Mouse (Mus musculus) lung, postnatal 36 days (tissue): ENCODE measurements around the gene Adam11.

Experiments used
- DNase-seq: peaks from one replicate; pipeline ENCODE4 v3.0.0; 2022; ENCODE audit warnings: mixed read lengths

Adam11 gene

GRCm38 (mm10) chr11:102780271-102780985, 19.2 kb downstream of the Adam11 start:
- peak; percentile 88 for DNase-seq

DNA sequence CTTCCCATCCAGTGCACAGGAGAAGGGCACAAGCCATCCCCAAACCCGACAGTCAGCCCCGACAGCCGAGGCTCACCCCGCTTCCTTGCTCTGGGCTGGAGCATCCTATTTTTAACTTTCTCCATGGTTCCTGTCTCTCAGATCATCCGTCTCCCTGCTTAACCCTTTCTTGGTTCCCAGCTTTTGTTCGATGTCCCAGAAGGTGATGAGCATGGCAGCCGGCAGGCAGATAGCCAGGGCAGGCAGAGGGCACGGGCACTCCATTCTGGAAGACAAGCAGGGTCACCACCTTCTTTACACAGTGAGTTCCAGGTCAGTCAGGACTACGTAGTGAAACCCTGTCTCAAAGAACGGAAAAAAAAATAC, 19.7 kb downstream of the Adam11 start:
- DNase-seq: no peak

DNA sequence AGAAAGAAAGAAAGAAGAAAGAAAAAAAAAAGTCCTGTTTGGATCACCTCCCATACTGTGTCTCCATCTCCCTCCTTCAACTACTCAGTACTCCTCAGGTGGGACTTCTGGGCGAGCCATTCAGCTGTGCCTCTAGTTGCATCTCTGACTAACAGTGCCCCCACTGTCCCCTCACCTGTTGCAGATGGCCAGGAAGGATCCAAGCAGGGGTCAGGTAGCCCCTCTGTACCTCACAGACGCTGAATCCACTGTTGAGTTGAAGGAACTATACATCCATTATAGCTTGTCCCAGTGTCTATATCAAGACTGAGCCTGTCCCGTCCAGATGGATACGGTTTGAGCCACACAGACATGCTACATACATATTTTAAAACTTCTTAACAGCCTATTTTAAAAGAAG, 20.3 kb downstream of the Adam11 start:
- DNase-seq: no peak

GRCm38 (mm10) chr11:102783443-102783842, 22.2 kb downstream of the Adam11 start:
- DNase-seq: no peak

GRCm38 (mm10) chr11:102787688-102788177, 26.5 kb downstream of the Adam11 start:
- DNase-seq: no peak

GRCm38 (mm10) chr11:102791682-102792445, 30.6 kb downstream of the Adam11 start:
- peak; percentile 20 for DNase-seq

GRCm38 (mm10) chr11:102794157-102794556, 32.9 kb downstream of the Adam11 start:
- no peak for DNase-seq

- DNase-seq: no peak
Observed at GRCm38 (mm10) chr11:102803453-102803852, 42.2 kb downstream of the Adam11 start.

DNA sequence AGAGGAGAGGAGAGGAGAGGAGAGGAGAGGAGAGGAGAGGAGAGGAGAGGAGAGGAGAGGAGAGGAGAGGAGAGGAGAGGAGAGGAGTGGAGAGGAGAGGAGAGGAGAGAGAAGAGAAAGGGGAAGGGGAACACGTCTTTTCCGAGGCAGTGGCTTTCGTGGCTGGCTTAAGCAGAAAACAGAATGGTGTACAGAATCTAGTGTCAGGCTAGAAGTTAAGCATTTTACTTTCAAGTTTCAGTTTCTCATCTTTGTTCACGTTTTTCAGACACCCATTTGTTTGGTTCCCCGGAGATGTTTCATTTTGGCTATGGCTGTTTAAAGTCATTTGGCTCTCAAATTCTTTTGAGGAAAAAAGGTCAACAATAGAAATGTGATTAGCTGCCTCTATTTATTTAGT, 47.0 kb downstream of the Adam11 start:
- DNase-seq: no peak

- peak; percentile 75 for DNase-seq
Observed at GRCm38 (mm10) chr11:102810721-102811485, 49.7 kb downstream of the Adam11 start.

GRCm38 (mm10) chr11:102814881-102815280, 53.6 kb downstream of the Adam11 start:
- DNase-seq: no peak

- peak; percentile 28 for DNase-seq
Observed at GRCm38 (mm10) chr11:102818121-102819020, 57.1 kb downstream of the Adam11 start.

DNA sequence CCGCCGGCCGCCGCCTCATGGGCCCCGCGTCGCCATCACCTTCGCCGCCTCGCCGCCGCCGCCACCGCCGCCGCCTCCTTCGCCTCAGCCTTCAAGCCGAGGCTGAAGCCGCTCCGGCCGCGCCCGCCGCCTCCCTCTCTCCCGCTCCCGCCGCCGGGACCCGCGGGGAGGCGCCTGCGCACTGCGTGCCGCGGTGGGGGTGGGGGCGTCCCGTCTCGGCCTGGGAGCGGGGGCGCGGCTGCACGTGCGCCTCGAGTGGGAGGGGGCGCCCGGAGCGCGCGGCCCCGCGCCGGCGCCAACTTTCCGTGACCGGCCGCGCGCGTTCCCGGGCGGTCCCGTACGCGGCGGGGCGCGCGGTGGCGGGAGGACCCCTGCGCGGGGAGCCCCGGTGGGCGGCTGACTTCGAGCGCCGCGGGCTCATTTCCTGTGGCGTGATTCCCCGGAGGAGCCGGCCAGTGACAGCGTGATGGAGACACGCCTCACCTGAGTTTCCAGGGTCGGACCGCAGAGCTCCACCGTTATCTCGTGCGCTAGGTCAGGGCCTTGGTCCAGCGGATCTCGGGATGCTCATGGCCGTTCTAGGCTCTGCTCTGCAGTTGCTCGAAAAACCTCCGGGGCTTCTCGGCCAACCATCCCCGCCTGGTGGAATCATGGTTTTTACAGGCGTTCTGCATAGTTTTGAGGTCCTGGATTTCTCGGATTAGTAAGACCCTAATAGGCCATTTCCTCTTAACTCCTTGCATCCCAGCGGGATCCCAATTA, 58.0 kb downstream of the Adam11 start, which contains the start of gene Gjc1:
Gene Gjc1, minus strand, starts transcription at position 680 of the 762 bp plus-strand sequence.
- DNase-seq: peak; percentile 60

DNA sequence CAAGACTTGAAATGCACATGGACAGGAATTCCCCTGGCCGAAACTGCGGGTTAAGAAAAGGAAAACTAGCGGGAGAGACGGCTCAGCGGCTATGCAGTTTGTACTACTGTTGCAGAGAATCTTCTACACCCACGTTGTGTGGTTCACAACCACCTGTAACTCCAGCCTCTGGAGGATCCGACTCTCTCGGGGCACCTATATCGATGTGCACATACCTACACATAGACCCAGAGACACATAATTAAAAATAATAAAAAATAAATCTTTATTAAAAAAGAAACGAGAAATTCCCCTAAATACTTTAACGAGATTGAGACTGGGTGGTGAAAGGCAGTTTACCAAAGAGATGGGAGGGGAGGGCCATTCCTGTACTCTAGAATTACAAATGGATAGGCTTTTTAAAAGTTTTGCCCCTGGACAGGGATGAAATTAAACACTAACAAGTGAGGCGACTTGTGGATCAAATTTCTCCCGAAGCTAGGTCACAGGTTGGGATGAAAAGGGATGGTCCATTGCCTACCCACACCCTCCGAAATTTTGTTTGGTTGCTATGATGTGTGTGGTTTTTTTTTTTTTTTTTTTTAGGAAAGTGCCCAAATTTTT, 58.6 kb downstream of the Adam11 start:
- no peak for DNase-seq

- no peak for DNase-seq
Observed at GRCm38 (mm10) chr11:102820432-102820831, 59.2 kb downstream of the Adam11 start.

DNA sequence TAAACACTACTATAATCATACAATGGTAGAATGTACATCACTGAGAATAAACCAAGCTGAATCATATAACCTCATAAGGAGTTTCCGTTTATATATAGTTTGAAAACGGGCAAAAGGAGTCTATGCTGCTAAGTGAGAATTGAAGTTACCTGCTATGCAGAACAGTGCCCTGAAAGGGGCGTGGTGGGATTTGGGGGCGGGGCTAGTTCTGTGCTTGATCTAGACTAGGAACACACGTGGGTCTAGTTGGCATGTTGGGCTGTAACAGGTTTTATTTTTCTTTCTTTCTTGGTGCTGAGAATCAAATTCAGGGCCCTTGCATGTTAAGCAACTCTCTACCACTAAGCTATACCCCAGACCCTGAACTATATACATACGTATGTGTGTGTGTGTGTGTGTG, 60.0 kb downstream of the Adam11 start:
- peak; percentile 9 for DNase-seq

- no peak for DNase-seq
Observed at GRCm38 (mm10) chr11:102826476-102826875, 65.2 kb downstream of the Adam11 start.

GRCm38 (mm10) chr11:102827097-102827496, 65.9 kb downstream of the Adam11 start:
- no peak for DNase-seq
